Mouse (Mus musculus) myocyte (in vitro differentiated cells): Measurements from ENCODE around the gene Gnas.

ENCODE experiments used
- CEBPB ChIP-seq: IDR thresholded peaks from 2 replicates; pipeline ENCODE4 v1.6.1; 2011; ENCODE audit warnings: mild to moderate bottlenecking, moderate library complexity; ENCODE audit not compliant: poor library complexity, insufficient read depth, severe bottlenecking
- E2F4 ChIP-seq: IDR thresholded peaks from one replicate; pipeline ENCODE4 v1.6.1; 2011; ENCODE audit warnings: mild to moderate bottlenecking, control low read depth, moderate library complexity; ENCODE audit not compliant: insufficient read depth
- MAX ChIP-seq: IDR thresholded peaks from one replicate; pipeline ENCODE4 v1.6.1; 2011; ENCODE audit warnings: low read depth, mild to moderate bottlenecking, control low read depth
- MYOD1 ChIP-seq, 3 experiments: IDR thresholded peaks; one replicate each; pipeline ENCODE4 v1.6.1; 2011; ENCODE audit warnings: control low read depth in 2 of 3, low read depth in 2 of 3, mild to moderate bottlenecking in 2 of 3, moderate library complexity in 1 of 3; ENCODE audit not compliant: insufficient read length in 2 of 3, control insufficient read depth in 1 of 3
- MYOG ChIP-seq, 3 experiments: IDR thresholded peaks; one replicate each; pipeline ENCODE4 v1.6.1; 2011; ENCODE audit warnings: control low read depth in 2 of 3, low read depth in 2 of 3, mild to moderate bottlenecking in 2 of 3; ENCODE audit not compliant: insufficient read length in 2 of 3, control insufficient read depth in 1 of 3, insufficient read depth in 1 of 3
- POLR2A ChIP-seq: IDR thresholded peaks from one replicate; pipeline ENCODE4 v1.6.1; 2011; ENCODE audit warnings: low read depth, mild to moderate bottlenecking, control low read depth, moderate library complexity; ENCODE audit not compliant: insufficient read length
- POLR2AphosphoS2 ChIP-seq: IDR thresholded peaks from one replicate; pipeline ENCODE4 v1.6.1; 2011; ENCODE audit warnings: low read depth, control low read depth; ENCODE audit not compliant: insufficient read length
- REST ChIP-seq: IDR thresholded peaks from one replicate; pipeline ENCODE4 v1.6.1; 2011; ENCODE audit warnings: mild to moderate bottlenecking, control low read depth, moderate library complexity; ENCODE audit not compliant: insufficient read depth, insufficient read length
- SRF ChIP-seq: IDR thresholded peaks from one replicate; pipeline ENCODE4 v1.6.1; 2011; ENCODE audit warnings: low read depth; ENCODE audit not compliant: control insufficient read depth, insufficient read length
- TCF12 ChIP-seq: IDR thresholded peaks from one replicate; pipeline ENCODE4 v1.6.1; 2011; ENCODE audit warnings: mild to moderate bottlenecking, control low read depth; ENCODE audit not compliant: poor library complexity, insufficient read depth, severe bottlenecking
- TCF3 ChIP-seq: IDR thresholded peaks from one replicate; pipeline ENCODE4 v1.6.1; 2011; ENCODE audit warnings: low read depth, control low read depth; ENCODE audit not compliant: insufficient read length
- USF1 ChIP-seq: IDR thresholded peaks from one replicate; pipeline ENCODE4 v1.6.1; 2011; ENCODE audit warnings: low read depth, mild to moderate bottlenecking, control low read depth, moderate library complexity

DNA sequence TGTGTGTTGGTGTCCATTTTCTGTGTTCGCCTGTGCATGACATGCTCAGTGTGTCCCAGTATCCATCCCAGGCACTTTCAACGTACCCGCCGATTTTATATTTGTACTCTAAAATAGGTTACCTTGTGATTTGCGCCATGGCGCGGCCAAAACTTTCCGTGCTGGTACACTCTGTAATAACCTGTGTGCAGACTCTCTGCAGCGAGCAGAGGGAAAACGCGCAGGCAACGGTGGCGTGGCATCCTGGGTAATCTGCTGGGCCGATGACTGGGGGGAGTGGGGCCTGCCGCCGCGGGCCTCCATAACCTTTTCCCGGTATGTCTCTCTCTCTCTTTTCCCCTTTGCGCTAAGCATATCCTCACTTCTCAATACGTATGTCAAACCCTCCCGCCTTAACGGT, 16.5 kb downstream of the Gnas start:
- TF ChIP-seq USF1 (no peak), TCF12 (no peak), MYOG (IDR thresholded peaks at IDR 0.05; ENCODE audit: control insufficient read depth in 1 of 3, insufficient read depth in 1 of 3, insufficient read length in 2 of 3, low read depth in 2 of 3) (no peak), POLR2A (no peak), E2F4 (no peak), MAX (no peak), CEBPB (no peak), TCF3 (no peak), MYOD1 (IDR thresholded peaks at IDR 0.05; ENCODE audit: control insufficient read depth in 1 of 3, insufficient read length in 2 of 3, low read depth in 2 of 3) (no peak), POLR2AphosphoS2 (no peak), SRF (no peak), REST (no peak)
